Comparison of ENCODE assay signal across 7 mouse cellular contexts in genomic region chr2:181307144-181307804, GRCm38 (mm10). TPM values are rescaled to one million over a fixed set of nuclear protein-coding genes. Genes with fewer than 3 reads are reported as not detected.
A peak's percentile ranks its signal among the peaks of the same experiment; 100 is the strongest.
DNase-seq lines count a peak whose midpoint lies in the region; ATAC-seq and TF ChIP-seq lines count a peak whose summit lies in the region.

No protein-coding gene starts in this region.

- peak overlapping the region; percentile 55 for H3K4me3 ChIP-seq in E14TG2a.4 (replicated peaks; ENCODE audit: low read length)

- peaks cover 44% of the 10 kb centered on the region for H3K4me1 ChIP-seq in E14TG2a.4 (replicated peaks; ENCODE audit: low read depth, low read length)

- DNase-seq in ZHBTc4 (ENCODE audit: low read depth, low spot score) = peak; percentile 94
- DNase-seq in embryo, embryonic 9.5 days (ENCODE audit: extremely low spot score) = peak; percentile 42
- DNase-seq in left cerebral cortex, adult 18-20 months (ENCODE audit: low spot score in 2 of 2) = peak; percentile 68
- peak; percentile 52 to 61 for DNase-seq in right cerebral cortex, postnatal 36 days (ENCODE audit: low spot score in 2 of 2)

- H3K36me3 ChIP-seq in E14TG2a.4 (ENCODE audit: insufficient read depth, low read length) = 0 out of 2 replicates have a peak, but pooled peaks cover 7% of the 10 kb centered on the region

- TF ChIP-seq CTCF in E14TG2a.4 (conservative IDR thresholded peaks at IDR 0.05; ENCODE audit: low read length) = peak; percentile 43

- peak; percentile 71 to 82 for ATAC-seq in hematopoietic stem cell, adult 5-6 weeks (replicated peaks in 1 of 2; ENCODE audit: insufficient read depth in 1 of 2, low FRiP score in 2 of 2, low TSS enrichment in 1 of 2, low read depth in 1 of 2, poor library complexity in 2 of 2, severe bottlenecking in 2 of 2)
- peak; percentile 82 for ATAC-seq in megakaryocyte-erythroid progenitor cell, adult 5-6 weeks (replicated peaks; ENCODE audit: low FRiP score, low TSS enrichment, poor library complexity, severe bottlenecking)

- H3K27me3 ChIP-seq in E14TG2a.4 (ENCODE audit: insufficient read depth, low read length) = peaks cover 34% of the 10 kb centered on the region

- no peaks in the 10 kb centered on the region for H3K9me3 ChIP-seq in E14TG2a.4 (ENCODE audit: low read length)

RNA-seq across cellular contexts. Expression of gene Stmn3, which starts 7.0 kb away (rescaled TPM):
- total RNA-seq in hematopoietic stem cell, adult 5-6 weeks (2017) = not detected in 2 replicates
- 100 to 1,000 TPM; 647 to 666 TPM for total RNA-seq in left cerebral cortex, adult 18-20 months (2021)
- not detected in 2 replicates for total RNA-seq in megakaryocyte-erythroid progenitor cell, adult 5-6 weeks (2014; fragmentation: Nextera tagmentation)
- total RNA-seq in megakaryocyte-erythroid progenitor cell, adult 5-6 weeks (2017) = not detected in 2 replicates

RNA-seq across cellular contexts. Expression of gene Rtel1, which starts 12.3 kb away (rescaled TPM):
- 46.8 and 56.7 TPM in 2 replicates for total RNA-seq in hematopoietic stem cell, adult 5-6 weeks (2017)
- total RNA-seq in left cerebral cortex, adult 18-20 months (2021) = 10 to 100 TPM; 24.9 to 34.5 TPM
- 110 and 144 TPM in 2 replicates for total RNA-seq in megakaryocyte-erythroid progenitor cell, adult 5-6 weeks (2014; fragmentation: Nextera tagmentation)
- total RNA-seq in megakaryocyte-erythroid progenitor cell, adult 5-6 weeks (2017) = 45.6 and 78.9 TPM in 2 replicates

RNA-seq across cellular contexts. Expression of gene Gmeb2, which starts 19.4 kb away (rescaled TPM):
- total RNA-seq in hematopoietic stem cell, adult 5-6 weeks (2017) = 14.8 and 16.9 TPM in 2 replicates
- total RNA-seq in left cerebral cortex, adult 18-20 months (2021) = 10 to 100 TPM; 23.9 to 25.8 TPM
- total RNA-seq in megakaryocyte-erythroid progenitor cell, adult 5-6 weeks (2014; fragmentation: Nextera tagmentation) = 20.7 and 21.3 TPM in 2 replicates
- total RNA-seq in megakaryocyte-erythroid progenitor cell, adult 5-6 weeks (2017) = 8.5 and 9.4 TPM in 2 replicates

RNA-seq across cellular contexts. Expression of gene Zgpat, which starts 57.5 kb away (rescaled TPM):
- total RNA-seq in hematopoietic stem cell, adult 5-6 weeks (2017) = 48.8 and 55.8 TPM in 2 replicates
- total RNA-seq in left cerebral cortex, adult 18-20 months (2021) = 10 to 100 TPM; 66.0 to 67.6 TPM
- 20.3 and 25.2 TPM in 2 replicates for total RNA-seq in megakaryocyte-erythroid progenitor cell, adult 5-6 weeks (2014; fragmentation: Nextera tagmentation)
- total RNA-seq in megakaryocyte-erythroid progenitor cell, adult 5-6 weeks (2017) = 26.2 and 45.0 TPM in 2 replicates

RNA-seq across cellular contexts. Expression of gene Arfrp1, which starts 57.9 kb away (rescaled TPM):
- 54.9 and 75.9 TPM in 2 replicates for total RNA-seq in hematopoietic stem cell, adult 5-6 weeks (2017)
- 10 to 100 TPM; 43.9 to 48.5 TPM for total RNA-seq in left cerebral cortex, adult 18-20 months (2021)
- 53.3 and 66.5 TPM in 2 replicates for total RNA-seq in megakaryocyte-erythroid progenitor cell, adult 5-6 weeks (2014; fragmentation: Nextera tagmentation)
- total RNA-seq in megakaryocyte-erythroid progenitor cell, adult 5-6 weeks (2017) = 52.8 and 72.9 TPM in 2 replicates

Comparison
In these comparisons a context has a peak if more than half of its experiments do, and no peak if none do; other contexts are left out.
1. Peak in every context shown above with its lines: DNase-seq, ATAC-seq and H3K4me3 ChIP-seq.
2. DNase-seq: peak in every context shown above with its lines; median percentile 94 in ZHBTc4; 68 in left cerebral cortex, adult 18-20 months; 56 in right cerebral cortex, postnatal 36 days; 42 in embryo, embryonic 9.5 days.
3. RNA of gene Stmn3, which starts 7.0 kb away (total RNA-seq): 647 to 666 TPM in left cerebral cortex, adult 18-20 months; not detected in hematopoietic stem cell, adult 5-6 weeks and not detected in megakaryocyte-erythroid progenitor cell, adult 5-6 weeks; every median in the first group is over 100 times any median in the second.